Comparison of ENCODE assay signal across 31 mouse cellular contexts in the genomic region with DNA sequence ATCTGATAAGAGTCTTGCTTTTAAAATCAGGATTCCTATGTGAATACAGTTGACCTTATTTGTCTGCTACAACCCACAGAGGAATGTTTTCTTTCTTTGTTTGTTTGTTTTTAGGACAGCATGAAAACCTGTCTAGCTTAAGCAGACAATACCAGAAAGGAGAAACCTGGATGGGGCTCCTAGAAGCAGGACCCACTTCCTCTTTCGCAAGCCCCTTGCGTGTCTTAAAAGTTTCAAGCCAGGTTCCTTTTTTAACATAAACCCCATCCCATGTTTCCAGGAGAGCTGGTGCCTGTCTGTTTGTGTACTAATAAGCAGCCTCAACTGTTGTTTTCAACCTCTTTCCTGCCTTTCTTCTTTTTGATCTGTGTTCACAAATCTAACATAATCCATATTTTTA. TPM values are rescaled to one million over a fixed set of nuclear protein-coding genes. Genes with fewer than 3 reads are reported as not detected.
"Had no signal": no experiment of that assay in that cellular context is flagged by ENCODE, and none has a peak within 500 bp of the region (broad histone marks: within the 10 kb centered on the region; RNA-seq: fewer than 3 reads in every experiment).

No protein-coding gene starts in this region.

- ATAC-seq: hindbrain, embryonic 16.5 days; inflammation-experienced regulatory T-cells, adult 6 months; intestine, embryonic 15.5 days; intestine, postnatal 0 days had no signal

- H3K27me3 ChIP-seq: heart, embryonic 12.5 days; hindbrain, embryonic 12.5 days; intestine, embryonic 15.5 days; limb, embryonic 13.5 days; limb, embryonic 15.5 days; liver, embryonic 13.5 days; liver, embryonic 15.5 days had no signal

- H3K9ac ChIP-seq: heart, embryonic 12.5 days; hindbrain, embryonic 12.5 days; hindbrain, embryonic 14.5 days; intestine, embryonic 15.5 days; limb, embryonic 13.5 days; limb, embryonic 15.5 days; liver, embryonic 13.5 days; liver, embryonic 15.5 days had no signal

- H3K36me3 ChIP-seq: intestine, embryonic 15.5 days had no signal

- DNase-seq: gastrocnemius, postnatal 14 days; gastrocnemius, postnatal 36 days; heart, adult 18-20 months; heart, postnatal 10 days; heart, postnatal 4 days; kidney, adult 18-20 months; kidney, adult 8-10 months; kidney, postnatal 10 days; kidney, postnatal 25 days; kidney, postnatal 4 days; layer of hippocampus, postnatal 36 days; left cerebral cortex, postnatal 4 days; liver, embryonic 13.5 days had no signal

- H3K27ac ChIP-seq: heart, embryonic 10.5 days; hindbrain, embryonic 10.5 days; hindbrain, embryonic 12.5 days; hindbrain, embryonic 14.5 days; intestine, embryonic 15.5 days; layer of hippocampus, adult 2 months; limb, embryonic 13.5 days; limb, embryonic 15.5 days; liver, embryonic 13.5 days; liver, embryonic 15.5 days had no signal

- H3K4me2 ChIP-seq: heart, embryonic 12.5 days; hindbrain, embryonic 12.5 days; hindbrain, embryonic 14.5 days; intestine, embryonic 15.5 days; limb, embryonic 13.5 days; limb, embryonic 15.5 days; liver, embryonic 13.5 days; liver, embryonic 15.5 days had no signal

- H3K4me3 ChIP-seq: heart, embryonic 10.5 days; heart, embryonic 12.5 days; hindbrain, embryonic 10.5 days; hindbrain, embryonic 12.5 days; intestine, embryonic 15.5 days; layer of hippocampus, adult 2 months; limb, embryonic 13.5 days; limb, embryonic 15.5 days; liver, embryonic 13.5 days; liver, embryonic 15.5 days had no signal

- H3K4me1 ChIP-seq: heart, embryonic 10.5 days; heart, embryonic 12.5 days; hindbrain, embryonic 10.5 days; hindbrain, embryonic 12.5 days; intestine, embryonic 15.5 days; limb, embryonic 13.5 days; limb, embryonic 15.5 days; liver, embryonic 13.5 days; liver, embryonic 15.5 days had no signal

- H3K9me3 ChIP-seq: heart, embryonic 10.5 days; heart, embryonic 12.5 days; hindbrain, embryonic 10.5 days; hindbrain, embryonic 12.5 days; intestine, embryonic 15.5 days; limb, embryonic 13.5 days; limb, embryonic 15.5 days; liver, embryonic 13.5 days; liver, embryonic 15.5 days had no signal

RNA-seq across cellular contexts. Expression of a gene that starts 37.3 kb away (rescaled TPM):
- total RNA-seq: liver, adult 2 months had no signal
- polyA plus RNA-seq: heart, embryonic 10.5 days; heart, embryonic 12.5 days; heart, embryonic 16.5 days; hindbrain, embryonic 10.5 days; hindbrain, embryonic 12.5 days; hindbrain, embryonic 14.5 days; intestine, embryonic 15.5 days; intestine, postnatal 0 days; kidney, embryonic 14.5 days; kidney, embryonic 16.5 days; limb, embryonic 11.5 days; limb, embryonic 13.5 days; liver, adult 2 months had no signal
